Mouse (Mus musculus): Measurements from ENCODE around the gene Gm10778. TPM values are rescaled to one million over a fixed set of nuclear protein-coding genes. Genes with fewer than 3 reads are reported as not detected.
A peak's percentile ranks its signal among the peaks of the same experiment; 100 is the strongest.

The Gm10778 gene
- polyA plus RNA-seq, 1 experiment from 2014 or later: 6.7 TPM

DNA sequence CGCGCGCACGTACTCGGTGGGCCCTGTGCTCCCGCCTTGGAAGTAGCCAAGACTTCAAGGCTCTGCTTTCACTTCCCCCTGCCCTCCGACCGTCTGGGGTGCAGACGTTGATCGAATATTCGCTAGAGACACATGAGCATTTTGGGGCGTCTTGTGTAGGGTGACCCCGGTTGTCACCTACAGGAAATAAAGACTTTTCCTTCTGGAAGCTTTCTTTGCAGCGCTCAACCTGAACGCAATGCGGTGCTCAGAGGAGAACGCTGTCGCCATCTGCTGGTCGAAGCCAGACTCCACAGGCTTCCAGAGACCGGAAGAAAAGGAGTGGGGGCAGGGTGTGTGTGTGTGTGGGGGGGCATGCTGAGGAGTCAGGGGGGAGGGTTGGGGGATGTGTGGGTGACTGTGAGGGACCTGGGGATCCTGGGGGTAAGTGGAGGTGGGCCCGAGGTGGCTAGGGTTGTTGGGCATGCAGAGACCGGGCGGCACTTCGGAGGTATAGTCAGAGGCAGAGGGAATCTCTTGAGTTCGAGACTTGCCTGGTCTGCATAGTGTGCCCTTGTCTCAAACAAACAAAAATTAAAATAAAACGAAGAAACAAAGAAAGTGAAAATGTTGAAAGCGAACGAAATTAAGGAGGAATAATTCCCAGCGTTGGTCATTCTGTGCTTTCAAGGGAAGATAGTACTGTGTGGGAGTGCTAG is 43.7 kb upstream of the Gm10778 start:
- Histone ChIP-seq H3K27ac (ENCODE audit: low read depth, low read length) (no peak overlapping the region), H3K4me1 (ENCODE audit: control insufficient read depth, insufficient read depth, low read length) (peaks cover 15% of the 10 kb centered on the region), H3K27me3 (ENCODE audit: control insufficient read depth, insufficient read depth, low read length) (peaks cover 7% of the 10 kb centered on the region; the same call in 1 of the 2 replicates), H3K36me3 (ENCODE audit: control insufficient read depth, insufficient read depth, low read length) (no peaks in the 10 kb centered on the region), H3K4me2 (ENCODE audit: low read depth) (peak overlapping the region; percentile 59), H3K4me3 (ENCODE audit: low read depth, low read length) (peak overlapping the region; percentile 47), H3K9ac (ENCODE audit: low read length) (no peak overlapping the region; the same call in 1 of the 2 replicates), H3K9me3 (ENCODE audit: control insufficient read depth, low read length) (no peaks in the 10 kb centered on the region)
- ATAC-seq (ENCODE audit: insufficient read depth, low FRiP score, low TSS enrichment) (0 out of 2 replicates have a peak, but pooled peaks have one; percentile 22), DNase-seq (ENCODE audit: low spot score) (peak; percentile 88)
- 22% methylated on average over 29 of the region's 29 CpGs for WGBS

DNA sequence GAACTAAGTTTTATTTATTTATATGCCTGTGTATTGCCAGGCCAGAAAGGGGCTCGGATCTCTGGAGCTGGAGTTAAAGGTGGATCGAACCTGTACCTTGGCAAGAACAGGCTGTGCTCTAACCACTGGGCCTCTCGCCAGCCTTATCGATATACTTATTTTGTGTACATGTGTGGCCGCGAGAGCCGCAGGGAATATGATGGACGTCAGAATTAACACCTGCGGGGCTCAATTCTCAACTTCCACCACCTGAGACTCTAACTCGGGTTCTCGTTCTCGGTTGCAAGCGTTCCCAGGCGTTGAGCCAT is 43.2 kb upstream of the Gm10778 start:
- Histone ChIP-seq H3K4me2 (ENCODE audit: low read depth) (peak overlapping the region; percentile 59), H3K9me3 (ENCODE audit: control insufficient read depth, low read length) (no peaks in the 10 kb centered on the region), H3K9ac (ENCODE audit: low read length) (peak overlapping the region; percentile 29; the same call in 1 of the 2 replicates), H3K36me3 (ENCODE audit: control insufficient read depth, insufficient read depth, low read length) (no peaks in the 10 kb centered on the region), H3K27me3 (ENCODE audit: control insufficient read depth, insufficient read depth, low read length) (peaks cover 7% of the 10 kb centered on the region; the same call in 1 of the 2 replicates), H3K4me3 (ENCODE audit: low read depth, low read length) (peak overlapping the region; percentile 47), H3K4me1 (ENCODE audit: control insufficient read depth, insufficient read depth, low read length) (peaks cover 13% of the 10 kb centered on the region), H3K27ac (ENCODE audit: low read depth, low read length) (peak overlapping the region; percentile 74; the same call in 1 of the 2 replicates)
- DNase-seq (ENCODE audit: low spot score) (no peak), ATAC-seq (ENCODE audit: insufficient read depth, low FRiP score, low TSS enrichment) (0 out of 2 replicates have a peak, but pooled peaks have one; percentile 5)
- 4% methylated on average over 14 of the region's 14 CpGs for WGBS

- ATAC-seq (ENCODE audit: insufficient read depth, low FRiP score, low TSS enrichment): peak; percentile 87
These were observed 42.7 kb upstream of the Gm10778 start, which contains the start of gene BC025920 for GRCm38 (mm10) chr10:81605974-81606751. Gene BC025920 (plus strand): TSS chr10:81606270.

DNA sequence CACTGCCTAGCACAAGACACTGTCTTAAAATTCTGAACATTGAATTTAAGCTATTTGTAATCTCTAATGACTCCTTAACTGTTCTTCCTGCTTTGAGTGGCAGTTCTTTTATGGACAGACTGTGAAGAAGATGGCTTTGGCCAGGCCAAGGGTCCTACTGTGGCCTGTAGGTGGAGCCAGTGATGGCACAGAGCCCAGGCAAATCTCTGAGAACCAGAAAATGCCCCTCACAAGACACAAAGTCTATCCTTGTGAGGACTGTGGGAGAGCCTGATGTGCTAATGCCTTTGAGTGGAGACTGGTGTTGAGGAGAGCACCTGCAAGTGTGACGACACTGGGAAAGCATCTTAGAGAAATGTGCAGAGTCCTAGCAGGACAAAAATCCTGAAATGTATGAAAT is 40.6 kb upstream of the Gm10778 start:
- ATAC-seq (ENCODE audit: insufficient read depth, low FRiP score, low TSS enrichment): no peak
- no peak for DNase-seq (ENCODE audit: low spot score)

More at GRCm38 (mm10) chr10:81605974-81606751, 42.7 kb upstream of the Gm10778 start, which contains the start of gene BC025920:
- no peaks in the 10 kb centered on the region for H3K36me3 ChIP-seq (ENCODE audit: control insufficient read depth, insufficient read depth, low read length)
- H3K9me3 ChIP-seq (ENCODE audit: control insufficient read depth, low read length): no peaks in the 10 kb centered on the region
- H3K9ac ChIP-seq (ENCODE audit: low read length): peak within 1 kb of the TSS; percentile 65
- peaks cover 7% of the 10 kb centered on the region; the same call in 1 of the 2 replicates for H3K27me3 ChIP-seq (ENCODE audit: control insufficient read depth, insufficient read depth, low read length)
- peaks cover 12% of the 10 kb centered on the region for H3K4me1 ChIP-seq (ENCODE audit: control insufficient read depth, insufficient read depth, low read length)
- H3K4me3 ChIP-seq (ENCODE audit: low read depth, low read length): peak within 1 kb of the TSS; percentile 47
- H3K4me2 ChIP-seq (ENCODE audit: low read depth): peak within 1 kb of the TSS; percentile 77
- peak; percentile 91 for DNase-seq (ENCODE audit: low spot score)
- WGBS: under 1% methylated on average over 39 of the region's 39 CpGs
- H3K27ac ChIP-seq (ENCODE audit: low read depth, low read length): peak within 1 kb of the TSS; percentile 84

DNA sequence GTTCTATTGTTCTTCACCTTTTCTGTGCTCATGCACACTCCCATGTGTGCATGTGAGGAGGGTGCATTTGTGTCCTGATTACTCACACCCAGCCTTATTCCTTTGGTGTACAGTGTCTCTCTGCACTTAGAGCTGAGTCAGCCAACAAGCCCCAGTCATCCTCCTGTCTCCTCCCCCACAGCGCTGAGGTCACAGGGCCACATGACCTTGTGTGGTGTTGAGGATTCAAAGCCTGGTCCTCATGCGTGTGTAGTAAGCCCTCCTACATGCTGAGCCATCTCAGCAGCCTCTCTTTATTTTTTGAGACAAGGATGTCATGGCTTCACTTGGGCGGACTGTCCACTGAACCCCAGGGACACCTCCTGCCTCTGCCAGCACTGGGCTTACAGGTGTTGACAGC is 36.1 kb upstream of the Gm10778 start:
- Histone ChIP-seq H3K27ac (ENCODE audit: low read depth, low read length) (no peak overlapping the region), H3K4me3 (ENCODE audit: low read depth, low read length) (no peak overlapping the region), H3K27me3 (ENCODE audit: control insufficient read depth, insufficient read depth, low read length) (no peaks in the 10 kb centered on the region), H3K9me3 (ENCODE audit: control insufficient read depth, low read length) (no peaks in the 10 kb centered on the region), H3K4me1 (ENCODE audit: control insufficient read depth, insufficient read depth, low read length) (no peaks in the 10 kb centered on the region), H3K36me3 (ENCODE audit: control insufficient read depth, insufficient read depth, low read length) (no peaks in the 10 kb centered on the region), H3K4me2 (ENCODE audit: low read depth) (no peak overlapping the region), H3K9ac (ENCODE audit: low read length) (no peak overlapping the region)
- no peak for ATAC-seq (ENCODE audit: insufficient read depth, low FRiP score, low TSS enrichment)
- WGBS: 72% methylated on average over 3 of the region's 3 CpGs
- DNase-seq (ENCODE audit: low spot score): no peak

More for the DNA sequence above, 40.6 kb upstream of the Gm10778 start:
- H3K36me3 ChIP-seq (ENCODE audit: control insufficient read depth, insufficient read depth, low read length): no peaks in the 10 kb centered on the region
- H3K27me3 ChIP-seq (ENCODE audit: control insufficient read depth, insufficient read depth, low read length): no peaks in the 10 kb centered on the region
- H3K4me1 ChIP-seq (ENCODE audit: control insufficient read depth, insufficient read depth, low read length): peaks cover 6% of the 10 kb centered on the region; the same call in 1 of the 2 replicates
- H3K4me2 ChIP-seq (ENCODE audit: low read depth): no peak overlapping the region
- no peak overlapping the region for H3K27ac ChIP-seq (ENCODE audit: low read depth, low read length)
- 88% methylated on average over 1 of the region's 1 CpGs for WGBS
- H3K4me3 ChIP-seq (ENCODE audit: low read depth, low read length): no peak overlapping the region
- no peak overlapping the region for H3K9ac ChIP-seq (ENCODE audit: low read length)
- H3K9me3 ChIP-seq (ENCODE audit: control insufficient read depth, low read length): no peaks in the 10 kb centered on the region

GRCm38 (mm10) chr10:81615486-81615885 is 33.4 kb upstream of the Gm10778 start:
- H3K4me1 ChIP-seq (ENCODE audit: control insufficient read depth, insufficient read depth, low read length): no peaks in the 10 kb centered on the region
- H3K27me3 ChIP-seq (ENCODE audit: control insufficient read depth, insufficient read depth, low read length): no peaks in the 10 kb centered on the region
- WGBS: 40% methylated on average over 6 of the region's 6 CpGs
- no peaks in the 10 kb centered on the region for H3K9me3 ChIP-seq (ENCODE audit: control insufficient read depth, low read length)
- no peak for ATAC-seq (ENCODE audit: insufficient read depth, low FRiP score, low TSS enrichment)
- no peak overlapping the region for H3K27ac ChIP-seq (ENCODE audit: low read depth, low read length)
- no peak for DNase-seq (ENCODE audit: low spot score)
- H3K4me3 ChIP-seq (ENCODE audit: low read depth, low read length): no peak overlapping the region
- no peak overlapping the region for H3K4me2 ChIP-seq (ENCODE audit: low read depth)
- H3K36me3 ChIP-seq (ENCODE audit: control insufficient read depth, insufficient read depth, low read length): no peaks in the 10 kb centered on the region
- no peak overlapping the region for H3K9ac ChIP-seq (ENCODE audit: low read length)

- no peak overlapping the region for H3K4me3 ChIP-seq (ENCODE audit: low read depth, low read length)
- no peaks in the 10 kb centered on the region for H3K9me3 ChIP-seq (ENCODE audit: control insufficient read depth, low read length)
- no peak overlapping the region for H3K9ac ChIP-seq (ENCODE audit: low read length)
- no peak for ATAC-seq (ENCODE audit: insufficient read depth, low FRiP score, low TSS enrichment)
- no peak for DNase-seq (ENCODE audit: low spot score)
- H3K4me1 ChIP-seq (ENCODE audit: control insufficient read depth, insufficient read depth, low read length): no peaks in the 10 kb centered on the region
- WGBS: 88% methylated on average over 5 of the region's 5 CpGs
- H3K4me2 ChIP-seq (ENCODE audit: low read depth): no peak overlapping the region
- H3K27ac ChIP-seq (ENCODE audit: low read depth, low read length): no peak overlapping the region
- H3K36me3 ChIP-seq (ENCODE audit: control insufficient read depth, insufficient read depth, low read length): peaks cover 2% of the 10 kb centered on the region; the same call in 1 of the 2 replicates
- no peaks in the 10 kb centered on the region for H3K27me3 ChIP-seq (ENCODE audit: control insufficient read depth, insufficient read depth, low read length)
These were observed 28.9 kb upstream of the Gm10778 start for GRCm38 (mm10) chr10:81619976-81620375.

GRCm38 (mm10) chr10:81620786-81621185 is 28.1 kb upstream of the Gm10778 start:
- Histone ChIP-seq H3K9me3 (ENCODE audit: control insufficient read depth, low read length) (no peaks in the 10 kb centered on the region), H3K36me3 (ENCODE audit: control insufficient read depth, insufficient read depth, low read length) (peaks cover 4% of the 10 kb centered on the region; the same call in 1 of the 2 replicates), H3K27ac (ENCODE audit: low read depth, low read length) (no peak overlapping the region), H3K4me2 (ENCODE audit: low read depth) (no peak overlapping the region), H3K4me1 (ENCODE audit: control insufficient read depth, insufficient read depth, low read length) (0 out of 2 replicates have a peak, but pooled peaks cover under 1% of the 10 kb centered on the region), H3K9ac (ENCODE audit: low read length) (no peak overlapping the region), H3K27me3 (ENCODE audit: control insufficient read depth, insufficient read depth, low read length) (no peaks in the 10 kb centered on the region), H3K4me3 (ENCODE audit: low read depth, low read length) (no peak overlapping the region)
- ATAC-seq (ENCODE audit: insufficient read depth, low FRiP score, low TSS enrichment) (no peak), DNase-seq (ENCODE audit: low spot score) (no peak)
- WGBS: 56% methylated on average over 9 of the region's 9 CpGs
